Mouse (Mus musculus) brain, embryonic 14.5 days (tissue): ENCODE measurements at regions not wholly inside any gene's neighbourhood (a gene's known extent, or its start where the extent isn't known, plus 50 kb on each side); places are given as distances from the start of the nearest gene placed in this dataset.
A peak's percentile ranks its signal among the peaks of the same experiment; 100 is the strongest.

Source experiments
- DNase-seq: peaks from one replicate; pipeline ENCODE4 v3.0.0-alpha.2; 2011; ENCODE audit warnings: low read depth
- CTCF ChIP-seq: fragments of 200-500 bp; IDR thresholded peaks from 2 replicates; pipeline ENCODE4 v1.5.1; 2012; ENCODE audit warnings: inconsistent platforms, mild to moderate bottlenecking, moderate library complexity, borderline replicate concordance; ENCODE audit not compliant: insufficient read depth, insufficient read length; ENCODE audit errors: extremely low read depth
- POLR2A ChIP-seq: fragments of 200-500 bp; IDR thresholded peaks from 2 replicates; pipeline ENCODE4 v1.6.1; 2012; ENCODE audit warnings: mild to moderate bottlenecking, inconsistent platforms, borderline replicate concordance; ENCODE audit not compliant: poor library complexity, insufficient read depth, insufficient read length, severe bottlenecking; ENCODE audit errors: extremely low read depth

DNA sequence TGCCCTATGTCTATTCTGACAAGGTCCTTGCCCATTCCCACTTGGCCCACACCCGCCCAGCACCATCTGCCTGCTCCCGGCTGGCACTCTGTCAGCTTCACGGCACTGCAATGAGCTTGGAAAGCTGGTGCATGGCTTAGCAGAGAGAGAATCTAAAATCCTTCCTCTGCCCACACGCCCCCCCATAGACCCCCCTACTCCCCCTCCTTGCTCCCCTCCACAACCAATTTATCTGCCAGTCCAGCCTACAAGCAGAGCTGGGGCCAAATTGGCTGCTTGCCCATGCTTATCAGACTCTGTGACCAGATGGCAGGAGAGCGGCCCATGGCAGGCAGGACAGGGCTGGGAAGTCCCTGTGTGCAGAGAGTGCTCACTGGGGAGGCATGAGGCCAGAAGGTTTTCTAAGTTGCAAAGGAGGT, 385.3 kb downstream of the Eipr1 start:
- DNase-seq = peak; percentile 98

GRCm38 (mm10) chr12:29137455-29137854, 385.9 kb downstream of the Eipr1 start:
- peak; percentile 68 for DNase-seq
- no peak for TF ChIP-seq POLR2A

More for the DNA sequence above, 385.3 kb downstream of the Eipr1 start:
- TF ChIP-seq CTCF = no peak
- TF ChIP-seq POLR2A = no peak

GRCm38 (mm10) chr12:29140576-29140975, 387.6 kb upstream of the Myt1l start:
- no peak for DNase-seq
- TF ChIP-seq CTCF (no peak), POLR2A (no peak)

GRCm38 (mm10) chr12:29141132-29141531, 387.1 kb upstream of the Myt1l start:
- TF ChIP-seq POLR2A (no peak), CTCF (no peak)
- DNase-seq = peak; percentile 90

- TF ChIP-seq CTCF = no peak
- TF ChIP-seq POLR2A = no peak
- peak; percentile 33 for DNase-seq
Observed at GRCm38 (mm10) chr12:29141855-29142254, 386.3 kb upstream of the Myt1l start.

- TF ChIP-seq CTCF (no peak), POLR2A (no peak)
- no peak for DNase-seq
Observed at GRCm38 (mm10) chr12:29143297-29143696, 384.9 kb upstream of the Myt1l start.

GRCm38 (mm10) chr12:29160920-29161319, 367.3 kb upstream of the Myt1l start:
- TF ChIP-seq CTCF (no peak), POLR2A (no peak)
- DNase-seq = no peak

DNA sequence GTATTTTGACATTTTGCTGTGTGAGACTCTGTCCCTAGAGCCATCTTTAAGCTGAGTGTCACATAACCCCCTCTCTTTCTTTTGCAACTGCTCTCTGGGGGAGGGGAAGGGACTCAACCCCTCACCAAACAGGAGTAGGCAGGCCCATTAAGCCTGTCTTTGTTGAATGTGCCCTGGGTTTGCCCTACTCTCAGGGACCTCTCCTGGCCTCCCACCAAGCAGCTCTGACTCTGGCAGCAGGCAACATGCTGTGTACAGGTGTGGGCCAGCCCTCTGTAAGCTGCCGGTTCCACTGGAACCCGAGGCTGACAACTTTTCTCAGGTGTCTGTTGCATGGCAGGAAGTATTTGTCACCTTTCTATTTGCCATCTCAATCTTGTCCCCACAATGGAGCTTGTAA, 366.6 kb upstream of the Myt1l start:
- no peak for DNase-seq
- TF ChIP-seq CTCF = no peak
- no peak for TF ChIP-seq POLR2A

- TF ChIP-seq POLR2A (no peak), CTCF (no peak)
- DNase-seq = peak; percentile 69
Observed at GRCm38 (mm10) chr12:29164701-29165100, 363.5 kb upstream of the Myt1l start.

DNA sequence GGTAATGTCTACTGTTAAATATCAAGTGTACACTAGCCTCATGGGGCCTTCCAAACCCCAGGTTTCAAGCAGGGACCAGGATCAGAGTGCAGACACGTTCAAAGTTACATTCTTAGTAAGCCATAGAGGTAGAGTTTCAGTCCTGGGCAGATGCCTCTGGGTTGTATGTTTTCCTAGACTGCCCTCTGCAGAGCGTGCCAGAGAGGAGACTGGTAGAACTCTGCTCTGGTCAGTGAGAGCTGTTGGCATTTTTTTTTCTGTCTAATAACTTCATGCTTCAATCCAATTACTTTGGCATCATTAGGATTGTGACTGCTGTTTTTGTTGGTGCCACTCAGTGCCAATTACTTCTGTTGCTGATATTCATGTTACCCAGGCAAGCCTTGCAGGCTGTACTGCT, 361.9 kb upstream of the Myt1l start:
- no peak for TF ChIP-seq CTCF

GRCm38 (mm10) chr12:29167922-29168321, 360.3 kb upstream of the Myt1l start:
- no peak for DNase-seq
- TF ChIP-seq POLR2A = no peak
- TF ChIP-seq CTCF = no peak

More for the DNA sequence above, 361.9 kb upstream of the Myt1l start:
- peak; percentile 25 for DNase-seq

- peak; percentile 78 for DNase-seq
- TF ChIP-seq CTCF (no peak), POLR2A (no peak)
Observed at GRCm38 (mm10) chr12:29175698-29176440, 352.3 kb upstream of the Myt1l start.
